Mouse (Mus musculus): ENCODE measurements around the gene Selplg. TPM values are rescaled to one million over a fixed set of nuclear protein-coding genes. Genes with fewer than 3 reads are reported as not detected.
A peak's percentile ranks its signal among the peaks of the same experiment; 100 is the strongest.

The Selplg gene
- polyA plus RNA-seq, 1 experiment from 2014 or later, result 2.1 TPM

DNA sequence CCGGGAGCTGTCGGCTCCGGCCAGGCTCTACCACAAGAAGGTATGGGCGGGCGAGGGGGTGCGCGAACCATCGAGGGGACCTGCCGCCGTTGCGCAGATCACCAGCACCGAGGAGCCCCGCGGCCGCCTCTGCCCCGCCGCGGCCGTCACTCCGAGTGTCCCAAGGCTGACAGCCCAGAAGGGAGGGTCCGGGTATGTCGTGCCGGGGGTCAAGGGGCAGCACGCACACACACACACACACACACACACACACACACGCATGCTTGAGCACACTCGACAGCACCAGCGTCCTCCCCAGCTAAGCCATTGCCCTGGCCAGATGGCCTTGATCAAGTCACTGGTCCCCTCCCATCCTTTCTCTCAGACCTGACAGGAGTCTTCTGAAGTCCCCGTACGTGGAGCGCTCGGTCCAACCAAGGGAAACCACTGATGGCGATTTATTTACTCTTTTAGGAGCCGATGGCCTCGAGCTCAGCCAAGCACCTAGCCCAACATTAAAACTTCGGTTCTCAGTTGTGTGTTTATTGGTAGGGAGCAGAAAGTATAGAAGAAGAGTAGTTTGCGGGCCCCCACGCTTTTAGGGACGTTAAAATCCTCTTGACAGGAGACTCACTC, 59.4 kb downstream of the Selplg start:
- peak overlapping the region; percentile 93 for H3K4me3 ChIP-seq
- ATAC-seq (ENCODE audit: low FRiP score, low read depth), result peak; percentile 58; the same call in 1 of the 2 replicates
- 2% methylated on average over 38 of the region's 38 CpGs for WGBS

DNA sequence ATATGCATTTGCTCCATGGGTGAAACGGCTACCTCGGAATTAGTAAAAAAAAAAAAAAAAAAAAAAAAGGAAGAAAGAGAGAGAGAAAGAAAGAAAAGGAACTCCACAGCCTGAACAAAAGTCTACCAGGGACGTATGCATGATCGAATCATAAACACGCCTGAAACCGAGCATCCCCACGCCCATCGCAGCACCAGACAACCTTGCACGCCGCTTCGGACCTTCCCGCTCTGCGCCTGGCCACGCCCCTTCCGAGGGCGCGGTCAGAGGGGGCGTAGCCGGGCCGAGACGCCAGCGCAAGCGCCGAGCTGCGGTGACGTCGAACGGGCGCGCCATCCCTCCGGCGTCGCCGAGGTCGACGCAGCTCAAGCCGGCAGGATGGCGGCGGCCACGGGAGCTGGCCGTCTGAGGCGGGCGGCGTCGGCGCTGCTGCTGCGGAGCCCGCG, 60.0 kb downstream of the Selplg start, which contains the start of the genes Sart3 and Iscu:
Sart3 (minus strand) TSS at position 61 of the 446 bp plus-strand sequence.
Iscu (plus strand) TSS at position 299 of the 446 bp plus-strand sequence.
- Histone ChIP-seq H3K4me1 (replicated peaks) (peaks cover 33% of the 10 kb centered on the region), H3K9me3 (no peaks in the 10 kb centered on the region), H3K9ac (peak within 1 kb of the TSS; percentile 80), H3K36me3 (peaks cover 29% of the 10 kb centered on the region), H3K4me3 (peak within 1 kb of the TSS; percentile 93), H3K27me3 (no peaks in the 10 kb centered on the region), H3K27ac (replicated peaks) (peak within 1 kb of the TSS; percentile 99), H3K4me2 (peak within 1 kb of the TSS; percentile 97)
- ATAC-seq (ENCODE audit: low FRiP score, low read depth), result peak; percentile 87
- WGBS, result under 1% methylated on average over 46 of the region's 49 CpGs

More for the DNA sequence above, 59.4 kb downstream of the Selplg start:
- Histone ChIP-seq H3K4me1 (replicated peaks) (peaks cover 33% of the 10 kb centered on the region), H3K9ac (peak overlapping the region; percentile 64), H3K9me3 (no peaks in the 10 kb centered on the region), H3K27me3 (no peaks in the 10 kb centered on the region), H3K36me3 (peaks cover 29% of the 10 kb centered on the region), H3K27ac (replicated peaks) (peak overlapping the region; percentile 99), H3K4me2 (peak overlapping the region; percentile 97)

DNA sequence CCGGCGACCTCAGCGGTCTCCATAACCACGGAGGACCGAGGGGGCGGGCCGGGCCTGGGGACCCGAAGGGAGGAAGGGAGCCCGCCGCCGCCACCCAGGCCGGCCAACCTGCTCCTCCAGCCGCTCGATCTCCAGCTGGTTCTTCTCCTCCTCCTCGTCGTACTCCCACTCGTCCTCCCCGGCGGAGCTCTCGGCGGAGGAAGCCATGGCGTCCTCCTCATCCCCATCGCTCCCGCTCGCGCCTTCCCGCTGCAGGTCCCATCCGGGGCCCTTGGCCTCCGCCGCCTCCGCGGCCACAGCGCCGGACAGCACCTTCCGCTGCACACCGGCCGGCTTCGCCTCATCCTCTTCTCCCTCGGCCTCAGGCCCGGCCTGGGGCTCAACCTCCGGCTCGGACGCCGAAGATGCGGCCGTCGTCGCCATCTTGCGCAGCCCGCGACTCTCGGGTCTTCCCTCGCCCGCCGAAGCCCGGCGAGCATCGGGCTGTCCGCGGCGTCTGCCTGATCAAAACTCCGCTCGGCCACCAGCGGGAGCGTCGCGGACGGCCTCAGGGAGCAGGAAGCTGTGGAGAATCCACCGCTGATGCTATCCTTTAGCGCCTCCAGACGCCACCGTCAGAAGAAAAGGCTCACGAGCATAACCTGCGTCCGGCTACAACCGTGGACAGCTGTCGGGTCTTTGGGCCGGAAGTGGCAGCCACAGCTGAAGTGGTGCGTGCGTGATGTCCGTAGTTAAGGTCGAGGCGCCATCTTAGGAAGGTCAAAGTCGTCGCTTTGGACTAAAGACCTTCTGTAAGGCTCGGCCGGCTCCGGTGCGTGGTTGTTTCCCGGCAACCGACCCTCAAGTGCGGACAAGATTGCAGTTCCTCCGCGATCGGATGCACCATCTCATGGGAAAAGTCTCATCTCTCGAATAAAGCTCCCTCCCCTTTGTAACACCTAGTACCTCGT, 61.0 kb downstream of the Selplg start:
- H3K4me3 ChIP-seq, result peak overlapping the region; percentile 93
- peak overlapping the region; percentile 99 for H3K27ac ChIP-seq (replicated peaks)
- H3K4me2 ChIP-seq, result peak overlapping the region; percentile 97
- WGBS, result under 1% methylated on average over 92 of the region's 97 CpGs
- H3K9me3 ChIP-seq, result no peaks in the 10 kb centered on the region
- peak overlapping the region; percentile 80 for H3K9ac ChIP-seq
- peak; percentile 87 for ATAC-seq (ENCODE audit: low FRiP score, low read depth)
- peaks cover 33% of the 10 kb centered on the region for H3K4me1 ChIP-seq (replicated peaks)
- no peaks in the 10 kb centered on the region for H3K27me3 ChIP-seq
- peaks cover 21% of the 10 kb centered on the region for H3K36me3 ChIP-seq

DNA sequence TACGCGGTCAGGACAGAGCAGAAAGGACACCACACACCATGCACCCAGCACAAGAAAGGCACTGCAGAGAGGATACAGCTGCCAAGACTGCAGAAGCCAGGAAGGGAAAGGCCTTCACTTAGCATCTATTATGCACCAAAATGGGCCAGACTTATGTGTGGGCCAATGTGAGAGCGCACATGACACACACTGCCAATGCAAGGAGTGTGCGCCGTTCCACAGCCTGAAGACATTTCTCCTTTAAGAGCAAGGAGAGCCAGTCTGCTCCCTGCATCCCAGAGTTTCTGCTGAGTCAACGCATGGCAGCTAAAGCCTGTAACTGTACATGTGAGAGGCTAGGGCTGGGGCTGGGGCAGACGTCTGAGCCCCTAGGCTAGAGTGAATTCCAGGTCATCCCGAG, 63.6 kb downstream of the Selplg start:
- Histone ChIP-seq H3K4me1 (replicated peaks) (peaks cover 31% of the 10 kb centered on the region), H3K36me3 (no peaks in the 10 kb centered on the region), H3K4me2 (no peak overlapping the region; the same call in 1 of the 2 replicates), H3K27ac (replicated peaks) (no peak overlapping the region), H3K9ac (no peak overlapping the region), H3K9me3 (no peaks in the 10 kb centered on the region), H3K27me3 (no peaks in the 10 kb centered on the region), H3K4me3 (no peak overlapping the region)
- 95% methylated on average over 8 of the region's 8 CpGs for WGBS
- ATAC-seq (ENCODE audit: low FRiP score, low read depth), result no peak

Other genes starting within 250 kb of the Selplg start
- 2.0 and 4.4 TPM in 2 replicates for gene Cmklr1, start 182.2 kb downstream of the Selplg start, polyA plus RNA-seq (2015; fragmentation: Nextera tagmentation; extraction: Ambion mirVana)
- gene 1700069L16Rik, start 107.9 kb downstream of the Selplg start, polyA plus RNA-seq (2015; fragmentation: Nextera tagmentation; extraction: Ambion mirVana), result not detected in 2 replicates
- 10.6 and 10.9 TPM in 2 replicates for gene Ficd, start 96.8 kb downstream of the Selplg start, polyA plus RNA-seq (2015; fragmentation: Nextera tagmentation; extraction: Ambion mirVana)
- gene Sart3, start 60.1 kb downstream of the Selplg start, polyA plus RNA-seq (2015; fragmentation: Nextera tagmentation; extraction: Ambion mirVana), result 45.7 and 47.4 TPM in 2 replicates
- gene Iscu, start 59.9 kb downstream of the Selplg start, polyA plus RNA-seq (2015; fragmentation: Nextera tagmentation; extraction: Ambion mirVana), result 87.6 and 89.9 TPM in 2 replicates
- 6.5 and 6.6 TPM in 2 replicates for gene Tmem119, start 32.1 kb downstream of the Selplg start, polyA plus RNA-seq (2015; fragmentation: Nextera tagmentation; extraction: Ambion mirVana)
- gene Coro1c, start 76.1 kb upstream of the Selplg start, polyA plus RNA-seq (2015; fragmentation: Nextera tagmentation; extraction: Ambion mirVana), result 175 and 182 TPM in 2 replicates
- gene Ssh1, start 161.2 kb upstream of the Selplg start, polyA plus RNA-seq (2015; fragmentation: Nextera tagmentation; extraction: Ambion mirVana), result 12.4 and 12.8 TPM in 2 replicates
- gene Dao, start 171.1 kb upstream of the Selplg start, polyA plus RNA-seq (2015; fragmentation: Nextera tagmentation; extraction: Ambion mirVana), result 0.09 TPM in 1 of 2 replicates, not detected in the other
- 17.0 and 18.5 TPM in 2 replicates for gene Usp30, start 232.8 kb upstream of the Selplg start, polyA plus RNA-seq (2015; fragmentation: Nextera tagmentation; extraction: Ambion mirVana)